Mouse (Mus musculus) bone marrow macrophage, adult 2 months (primary cell): ENCODE measurements around the gene Slc24a3.

Experiments
- CTCF ChIP-seq: IDR thresholded peaks from 2 replicates; pipeline ENCODE4 v1.5.1; 2012; ENCODE audit warnings: low read depth, mild to moderate bottlenecking, low read length, moderate library complexity
- POLR2A ChIP-seq: IDR thresholded peaks from 2 replicates; pipeline ENCODE4 v1.6.1; 2012; ENCODE audit warnings: mild to moderate bottlenecking, low read depth, low read length, borderline replicate concordance

- no peak for TF ChIP-seq POLR2A
- no peak for TF ChIP-seq CTCF
Measured at GRCm38 (mm10) chr2:145167664-145168360, at the start of gene Slc24a3.
